Mouse (Mus musculus): ENCODE data around the gene Kctd20.

- no peak for TF ChIP-seq CTCF (IDR thresholded peaks at IDR 0.05; ENCODE audit: control insufficient read depth, insufficient read depth, low read length)
- TF ChIP-seq POLR2A (IDR thresholded peaks at IDR 0.05; ENCODE audit: borderline replicate concordance, control insufficient read depth, low read depth, low read length): no peak
These were observed 43.8 kb upstream of the Kctd20 start for GRCm38 (mm10) chr17:28907959-28908358.
